In the genomic region with DNA sequence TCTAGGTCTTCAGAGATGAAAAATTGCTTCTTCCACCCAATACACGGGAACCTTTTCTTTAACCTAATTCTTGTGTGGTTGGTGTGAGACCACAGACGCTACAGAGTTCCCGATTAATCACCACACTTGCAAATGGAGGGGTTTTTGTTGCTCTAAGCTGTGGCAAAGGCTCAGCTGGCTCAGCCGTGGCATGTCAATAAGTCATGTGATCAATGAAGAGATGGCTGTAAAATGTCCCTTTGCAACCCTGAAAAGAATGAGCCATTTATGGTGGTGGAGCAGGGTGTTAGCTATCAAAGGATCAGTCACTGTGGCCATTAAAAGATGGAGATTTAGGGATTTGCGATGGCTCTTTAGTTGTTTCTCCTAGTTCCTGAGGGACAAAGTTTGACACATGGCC, we compare ENCODE assay signal across 10 mouse cellular contexts.
"Had no signal": no experiment of that assay in that cellular context is flagged by ENCODE, and none has a peak within 500 bp of the region (broad histone marks: within the 10 kb centered on the region; RNA-seq: fewer than 3 reads in every experiment).

No protein-coding gene starts in this region.

- H3K27me3 ChIP-seq: intestine, embryonic 15.5 days; liver, embryonic 13.5 days had no signal

- H3K4me1 ChIP-seq: intestine, embryonic 15.5 days; liver, embryonic 13.5 days had no signal

- H3K4me3 ChIP-seq: intestine, embryonic 15.5 days; layer of hippocampus, adult 2 months; limb, embryonic 12.5 days; liver, embryonic 13.5 days had no signal

- H3K36me3 ChIP-seq: intestine, embryonic 15.5 days; limb, embryonic 12.5 days; liver, embryonic 13.5 days had no signal

- DNase-seq: kidney, adult 2 months; liver; liver, embryonic 13.5 days; liver, postnatal 0 days; right cerebral cortex, adult 18-20 months; right cerebral cortex, postnatal 25 days; thymus, postnatal 36 days had no signal

- H3K4me2 ChIP-seq: intestine, embryonic 15.5 days; limb, embryonic 12.5 days; liver, embryonic 13.5 days had no signal

- ATAC-seq: intestine, embryonic 15.5 days; liver, postnatal 0 days had no signal

- H3K9me3 ChIP-seq: intestine, embryonic 15.5 days; limb, embryonic 12.5 days; liver, embryonic 13.5 days had no signal

- H3K27ac ChIP-seq: intestine, embryonic 15.5 days; layer of hippocampus, adult 2 months; limb, embryonic 12.5 days; liver, embryonic 13.5 days had no signal

- H3K9ac ChIP-seq: intestine, embryonic 15.5 days; limb, embryonic 12.5 days; liver, embryonic 13.5 days; liver, postnatal 0 days had no signal
